Mouse (Mus musculus): Measurements from ENCODE around the gene Gm10277. TPM values are rescaled to one million over a fixed set of nuclear protein-coding genes. Genes with fewer than 3 reads are reported as not detected.

Gm10277 gene
- total and polyA plus RNA-seq, 2 experiments from 2014 or later = 0.29 TPM; not detected in 1

DNA sequence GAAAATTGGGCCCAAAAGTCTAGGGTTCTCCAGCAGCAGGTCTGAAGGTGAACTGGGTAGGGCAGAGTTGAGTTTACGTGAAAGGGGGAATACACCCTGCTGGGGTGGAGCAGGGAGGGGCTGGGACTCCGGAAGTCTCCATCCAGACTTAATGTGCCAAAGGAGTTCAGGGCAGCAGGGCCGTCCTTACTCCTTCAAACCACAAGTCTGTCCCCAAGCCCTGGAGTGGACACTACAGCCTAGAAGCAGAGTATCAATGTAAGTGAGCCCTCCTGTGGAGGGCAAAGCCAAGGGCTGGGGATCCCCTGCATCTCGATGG, 22.1 kb downstream of the Gm10277 start:
- TF ChIP-seq CTCF (IDR thresholded peaks at IDR 0.05; ENCODE audit: low read depth) = no peak
- peak overlapping the region; percentile 79; the same call in 1 of the 2 replicates for H3K4me2 ChIP-seq (ENCODE audit: low read depth)
- H3K27ac ChIP-seq (ENCODE audit: low read depth, low read length) = no peak overlapping the region
- WGBS = 46% methylated on average over 4 of the region's 4 CpGs
- no peaks in the 10 kb centered on the region for H3K9me3 ChIP-seq (ENCODE audit: low read length)
- H3K36me3 ChIP-seq (ENCODE audit: insufficient read depth) = no peaks in the 10 kb centered on the region
- DNase-seq = no peak
- peaks cover 3% of the 10 kb centered on the region; the same call in 1 of the 2 replicates for H3K27me3 ChIP-seq (ENCODE audit: insufficient read depth, low read length)
- ATAC-seq = no peak
- H3K4me3 ChIP-seq (ENCODE audit: low read depth, low read length) = no peak overlapping the region
- peak overlapping the region; percentile 45; the same call in 1 of the 2 replicates for H3K9ac ChIP-seq
- H3K4me1 ChIP-seq (ENCODE audit: insufficient read depth) = peaks cover 23% of the 10 kb centered on the region

DNA sequence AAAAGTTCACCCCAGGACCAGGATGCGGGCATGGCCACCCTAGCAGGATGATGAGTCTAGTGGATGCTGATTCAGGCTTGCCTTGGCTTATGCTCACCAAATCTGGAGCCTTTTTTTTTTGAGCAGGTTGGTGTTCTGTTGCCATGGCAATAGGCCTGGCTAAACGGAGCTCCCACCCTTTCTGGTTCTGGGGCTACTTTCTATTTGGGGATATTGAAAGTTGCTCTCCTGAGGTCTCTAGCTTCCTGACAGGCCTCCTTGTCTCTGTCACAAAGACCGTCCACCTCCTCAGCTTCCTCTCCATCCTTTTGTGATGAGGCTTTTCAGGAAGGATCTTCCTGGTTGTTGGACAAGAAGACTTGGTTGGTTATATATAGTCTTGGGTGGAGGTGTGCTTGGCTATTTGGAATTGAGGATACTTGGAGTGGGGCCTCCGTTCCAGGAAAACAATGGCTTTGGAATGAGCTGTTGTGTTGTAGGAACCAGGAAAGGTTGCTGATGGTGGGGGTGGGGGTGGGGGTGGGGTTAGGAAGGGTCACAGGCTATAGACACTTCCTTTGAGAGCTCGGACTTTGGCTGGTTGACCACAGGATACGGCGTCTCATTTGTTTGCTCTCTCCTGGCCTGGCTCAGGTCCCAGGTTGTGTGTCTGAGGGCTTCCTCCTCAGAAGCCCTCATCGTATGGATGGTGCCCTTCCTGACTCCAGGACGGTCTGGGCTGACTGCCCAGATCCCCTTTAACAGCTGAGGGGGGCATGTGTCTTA, 22.7 kb downstream of the Gm10277 start:
- ATAC-seq (no peak), DNase-seq (peak; percentile 53)
- H3K27ac ChIP-seq (ENCODE audit: low read depth, low read length) = no peak overlapping the region
- peaks cover 3% of the 10 kb centered on the region; the same call in 1 of the 2 replicates for H3K27me3 ChIP-seq (ENCODE audit: insufficient read depth, low read length)
- H3K4me2 ChIP-seq (ENCODE audit: low read depth) = peak overlapping the region; percentile 79
- no peaks in the 10 kb centered on the region for H3K9me3 ChIP-seq (ENCODE audit: low read length)
- no peak for TF ChIP-seq CTCF (IDR thresholded peaks at IDR 0.05; ENCODE audit: low read depth)
- H3K9ac ChIP-seq = peak overlapping the region; percentile 97
- 53% methylated on average over 9 of the region's 9 CpGs for WGBS
- no peaks in the 10 kb centered on the region for H3K36me3 ChIP-seq (ENCODE audit: insufficient read depth)
- H3K4me3 ChIP-seq (ENCODE audit: low read depth, low read length) = peak overlapping the region; percentile 96
- peaks cover 23% of the 10 kb centered on the region for H3K4me1 ChIP-seq (ENCODE audit: insufficient read depth)

DNA sequence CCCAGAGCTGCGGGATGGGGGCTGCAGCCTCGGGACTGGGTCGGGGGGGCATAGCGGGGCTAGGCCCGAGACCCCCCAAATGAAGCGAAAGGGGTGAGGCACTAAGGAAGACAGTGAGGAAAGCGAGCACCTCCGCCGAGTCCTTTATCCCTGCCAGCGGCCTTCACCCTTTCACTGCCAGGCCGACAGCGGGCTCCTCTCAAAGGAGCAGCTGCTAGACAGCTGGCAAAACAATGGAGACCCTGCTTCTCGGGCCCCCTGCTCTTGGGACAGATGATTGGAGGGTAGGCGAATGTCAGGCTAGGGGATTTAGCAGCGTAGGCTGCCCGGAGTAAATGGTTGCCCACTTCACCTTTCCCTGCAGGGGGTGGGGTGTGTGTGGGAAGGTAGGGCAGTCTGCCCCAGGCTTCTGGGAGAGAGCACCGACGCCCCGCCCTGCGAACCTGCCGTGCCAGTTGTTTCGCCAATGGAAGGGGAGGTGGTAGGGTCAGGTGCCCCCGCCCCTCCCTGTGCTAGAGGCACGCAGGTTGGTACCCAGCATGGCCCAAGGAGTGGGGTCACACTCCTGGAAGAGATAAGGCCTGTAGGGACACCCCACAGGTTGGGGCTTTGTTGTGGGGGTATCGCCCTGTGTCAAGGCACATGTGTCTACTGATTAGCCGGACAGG, 23.7 kb downstream of the Gm10277 start:
- H3K9ac ChIP-seq = peak overlapping the region; percentile 97
- peak overlapping the region; percentile 96 for H3K4me3 ChIP-seq (ENCODE audit: low read depth, low read length)
- no peaks in the 10 kb centered on the region for H3K9me3 ChIP-seq (ENCODE audit: low read length)
- H3K36me3 ChIP-seq (ENCODE audit: insufficient read depth) = no peaks in the 10 kb centered on the region
- no peak for TF ChIP-seq CTCF (IDR thresholded peaks at IDR 0.05; ENCODE audit: low read depth)
- H3K4me1 ChIP-seq (ENCODE audit: insufficient read depth) = peaks cover 23% of the 10 kb centered on the region
- H3K27me3 ChIP-seq (ENCODE audit: insufficient read depth, low read length) = peaks cover 3% of the 10 kb centered on the region; the same call in 1 of the 2 replicates
- peak overlapping the region; percentile 79 for H3K4me2 ChIP-seq (ENCODE audit: low read depth)
- WGBS = 2% methylated on average over 26 of the region's 26 CpGs
- H3K27ac ChIP-seq (ENCODE audit: low read depth, low read length) = peak overlapping the region; percentile 84
- ATAC-seq = peak; percentile 62
- peak; percentile 72 for DNase-seq

DNA sequence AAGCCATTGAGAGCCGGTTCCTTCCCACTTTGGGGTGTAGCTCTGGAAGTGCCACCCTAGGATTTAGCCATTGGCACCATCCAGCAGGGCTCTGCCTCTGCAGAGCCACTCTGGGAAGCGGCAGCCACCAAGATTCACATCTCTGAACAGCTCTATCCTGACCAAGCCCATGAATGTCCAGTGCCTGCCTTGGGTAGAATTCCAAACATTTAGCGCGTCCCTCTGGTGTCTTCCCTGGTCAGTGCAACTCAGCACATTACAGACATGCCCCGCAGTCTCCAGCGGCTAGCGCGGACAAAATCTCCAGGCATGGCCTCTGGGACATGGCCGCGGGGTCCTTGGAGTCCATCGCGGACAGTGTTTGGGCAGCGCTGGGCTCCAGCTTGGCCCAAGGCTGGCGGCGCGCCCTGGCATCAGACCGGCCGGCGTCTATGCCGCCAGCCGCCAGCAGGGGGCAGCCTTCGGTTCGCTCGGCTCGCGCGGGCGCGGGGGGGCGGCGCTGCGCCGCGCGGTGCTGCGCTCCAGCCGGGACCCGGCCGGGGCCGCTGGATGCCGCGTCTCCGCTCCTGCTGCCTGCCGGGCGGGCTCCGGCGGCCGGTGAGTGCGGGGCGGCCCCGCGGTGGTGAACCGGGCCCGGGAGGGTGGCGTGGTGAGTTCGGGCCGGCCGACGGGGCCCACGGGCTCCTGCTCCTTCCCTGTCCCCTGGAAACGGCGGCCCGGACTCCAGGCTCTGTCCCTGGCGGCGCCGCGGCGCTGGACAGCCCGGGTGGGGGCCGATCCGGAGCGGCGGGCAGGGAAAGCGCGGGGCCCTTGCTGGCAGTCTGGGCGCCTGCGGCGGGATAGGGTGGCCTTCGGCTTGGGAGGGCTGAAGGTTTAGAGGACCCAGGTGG, 24.5 kb downstream of the Gm10277 start, which contains the start of gene Myo18a:
Myo18a (plus strand) TSS at position 464 of the 890 bp plus-strand sequence.
- peak; percentile 91 for DNase-seq
- Histone ChIP-seq H3K27me3 (ENCODE audit: insufficient read depth, low read length) (peaks cover 3% of the 10 kb centered on the region; the same call in 1 of the 2 replicates), H3K36me3 (ENCODE audit: insufficient read depth) (no peaks in the 10 kb centered on the region), H3K4me1 (ENCODE audit: insufficient read depth) (peaks cover 23% of the 10 kb centered on the region), H3K4me3 (ENCODE audit: low read depth, low read length) (peak within 1 kb of the TSS; percentile 96), H3K27ac (ENCODE audit: low read depth, low read length) (peak within 1 kb of the TSS; percentile 84), H3K4me2 (ENCODE audit: low read depth) (peak within 1 kb of the TSS; percentile 79), H3K9ac (peak within 1 kb of the TSS; percentile 97), H3K9me3 (ENCODE audit: low read length) (no peaks in the 10 kb centered on the region)
- peak; percentile 81 for TF ChIP-seq CTCF (IDR thresholded peaks at IDR 0.05; ENCODE audit: low read depth)
- WGBS = 2% methylated on average over 52 of the region's 79 CpGs
- ATAC-seq = peak; percentile 91

DNA sequence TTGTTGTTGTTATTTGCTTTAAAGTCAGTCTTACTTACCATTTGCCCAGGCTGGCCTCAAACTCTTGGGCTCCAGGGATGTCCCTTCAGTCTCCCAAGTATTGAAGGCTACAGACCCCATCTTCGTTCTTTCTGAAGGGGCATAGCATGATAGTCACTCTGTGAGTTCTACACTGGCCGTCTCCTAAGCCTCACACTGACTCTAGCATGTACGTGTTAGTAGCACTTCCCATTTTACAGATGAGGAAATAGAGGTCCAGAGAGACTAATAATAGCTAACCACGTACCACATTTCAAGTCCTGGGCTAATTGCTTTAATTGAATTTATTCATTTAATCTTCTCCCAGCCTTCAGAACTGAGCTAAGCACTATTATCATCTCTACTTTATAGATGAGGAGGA, 27.5 kb downstream of the Gm10277 start:
- DNase-seq (no peak), ATAC-seq (no peak)
- 88% methylated on average over 4 of the region's 4 CpGs for WGBS
- peaks cover 3% of the 10 kb centered on the region; the same call in 1 of the 2 replicates for H3K27me3 ChIP-seq (ENCODE audit: insufficient read depth, low read length)
- peaks cover 10% of the 10 kb centered on the region for H3K4me1 ChIP-seq (ENCODE audit: insufficient read depth)
- no peaks in the 10 kb centered on the region for H3K9me3 ChIP-seq (ENCODE audit: low read length)
- no peak for TF ChIP-seq CTCF (IDR thresholded peaks at IDR 0.05; ENCODE audit: low read depth)
- no peaks in the 10 kb centered on the region for H3K36me3 ChIP-seq (ENCODE audit: insufficient read depth)
- H3K4me3 ChIP-seq (ENCODE audit: low read depth, low read length) = no peak overlapping the region
- H3K9ac ChIP-seq = no peak overlapping the region
- no peak overlapping the region for H3K27ac ChIP-seq (ENCODE audit: low read depth, low read length)
- H3K4me2 ChIP-seq (ENCODE audit: low read depth) = no peak overlapping the region

DNA sequence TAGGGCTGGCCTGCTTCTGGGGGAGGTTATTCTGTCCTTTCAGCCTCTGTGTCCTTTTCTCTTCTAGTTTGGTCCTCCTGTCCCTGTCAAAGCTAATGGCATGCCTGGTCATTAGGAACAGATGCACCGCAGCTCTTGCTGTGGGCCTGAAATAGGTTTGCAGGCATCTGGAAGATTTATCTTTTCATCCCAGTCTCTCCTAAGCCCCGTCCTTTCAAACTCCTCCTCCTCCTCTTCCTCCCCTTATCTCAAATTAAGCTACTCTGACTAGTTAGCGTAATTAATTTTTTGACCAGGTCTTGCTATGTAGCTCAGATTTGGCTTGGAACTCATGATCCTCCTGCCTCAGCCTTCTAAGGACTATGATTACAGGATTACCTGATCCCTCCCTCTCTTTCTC, 34.1 kb downstream of the Gm10277 start:
- H3K9me3 ChIP-seq (ENCODE audit: low read length) = no peaks in the 10 kb centered on the region
- WGBS = 77% methylated on average over 3 of the region's 3 CpGs
- no peak overlapping the region for H3K9ac ChIP-seq
- no peaks in the 10 kb centered on the region for H3K4me1 ChIP-seq (ENCODE audit: insufficient read depth)
- H3K36me3 ChIP-seq (ENCODE audit: insufficient read depth) = no peaks in the 10 kb centered on the region
- TF ChIP-seq CTCF (IDR thresholded peaks at IDR 0.05; ENCODE audit: low read depth) = no peak
- H3K4me2 ChIP-seq (ENCODE audit: low read depth) = no peak overlapping the region
- H3K27ac ChIP-seq (ENCODE audit: low read depth, low read length) = no peak overlapping the region
- ATAC-seq (no peak), DNase-seq (no peak)
- H3K27me3 ChIP-seq (ENCODE audit: insufficient read depth, low read length) = no peaks in the 10 kb centered on the region
- H3K4me3 ChIP-seq (ENCODE audit: low read depth, low read length) = no peak overlapping the region

Data from forebrain, postnatal 0 days (tissue).